Mouse (Mus musculus): ENCODE data around the gene 4933424G06Rik. TPM values are rescaled to one million over a fixed set of nuclear protein-coding genes. Genes with fewer than 3 reads are reported as not detected.
A peak's percentile ranks its signal among the peaks of the same experiment; 100 is the strongest.

The 4933424G06Rik gene
- polyA plus RNA-seq, 1 experiment from 2014 or later = not detected

DNA sequence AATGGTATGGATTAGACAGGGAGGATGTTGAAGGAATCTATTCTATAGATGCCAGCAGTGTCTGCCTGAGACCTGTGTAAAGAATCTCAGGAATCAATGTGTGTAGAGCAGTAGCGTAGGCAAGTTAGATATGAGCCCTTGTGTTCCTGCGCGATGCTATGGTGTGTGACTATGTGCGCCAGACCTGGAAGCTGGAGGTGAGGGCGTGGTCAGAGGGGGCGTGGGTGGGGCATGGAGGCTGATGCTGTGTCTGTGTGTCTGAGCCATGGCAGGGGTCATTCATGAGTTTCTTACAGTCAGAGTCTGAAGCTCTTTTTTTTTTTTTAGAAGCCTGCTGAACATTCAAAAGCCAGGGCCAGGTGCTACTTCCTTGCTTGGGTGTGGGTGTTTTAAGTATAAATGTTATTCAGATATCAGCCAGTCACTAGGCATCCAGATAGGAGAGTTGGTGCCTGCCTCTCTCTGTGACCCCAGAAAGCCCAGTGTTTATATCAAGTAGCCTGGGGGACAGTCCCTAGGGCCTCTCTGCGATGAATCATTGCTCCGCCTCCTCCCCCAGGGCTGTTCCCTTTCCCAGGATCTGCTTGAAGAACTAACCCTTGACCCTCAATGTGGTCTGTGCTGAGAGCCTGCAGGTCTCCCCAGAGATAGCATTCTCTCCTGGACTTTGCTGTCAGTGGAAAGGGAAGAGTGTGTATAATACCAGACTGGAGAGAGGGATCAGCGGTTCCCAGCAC, 62.4 kb downstream of the 4933424G06Rik start:
- Histone ChIP-seq H3K9ac (ENCODE audit: low read length) (no peak overlapping the region), H3K27ac (ENCODE audit: low read length) (no peak overlapping the region), H3K9me3 (replicated peaks; ENCODE audit: control insufficient read depth, low read length) (peaks cover 8% of the 10 kb centered on the region), H3K4me3 (ENCODE audit: low read length) (no peak overlapping the region), H3K36me3 (ENCODE audit: control insufficient read depth, insufficient read depth) (no peaks in the 10 kb centered on the region), H3K4me1 (ENCODE audit: control insufficient read depth, insufficient read depth, low read length) (no peaks in the 10 kb centered on the region), H3K27me3 (ENCODE audit: control insufficient read depth, insufficient read depth, low read length) (peaks cover 13% of the 10 kb centered on the region), H3K4me2 (ENCODE audit: low read depth, low read length) (no peak overlapping the region)
- no peak for ATAC-seq (replicated peaks; ENCODE audit: extremely low read depth, insufficient read depth, low FRiP score)
- WGBS = 80% methylated on average over 9 of the region's 9 CpGs

DNA sequence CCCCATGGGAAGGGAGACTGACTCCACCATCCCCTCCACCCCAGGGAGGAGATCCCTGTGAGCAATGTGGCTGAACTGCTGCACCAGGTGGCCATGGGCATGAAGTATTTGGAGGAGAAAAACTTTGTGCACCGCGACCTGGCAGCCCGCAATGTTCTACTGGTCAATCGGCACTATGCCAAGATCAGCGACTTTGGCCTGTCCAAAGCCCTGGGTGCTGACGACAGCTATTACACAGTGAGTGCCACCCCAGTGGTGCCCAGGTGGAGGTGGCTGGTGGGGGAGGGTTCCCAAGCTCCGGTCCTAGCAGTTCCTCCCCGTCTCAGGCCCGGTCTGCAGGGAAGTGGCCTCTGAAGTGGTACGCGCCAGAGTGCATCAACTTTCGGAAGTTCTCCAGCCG, 70.8 kb downstream of the 4933424G06Rik start:
- H3K36me3 ChIP-seq (ENCODE audit: control insufficient read depth, insufficient read depth) = no peaks in the 10 kb centered on the region
- H3K4me2 ChIP-seq (ENCODE audit: low read depth, low read length) = no peak overlapping the region
- no peak for ATAC-seq (replicated peaks; ENCODE audit: extremely low read depth, insufficient read depth, low FRiP score)
- no peak overlapping the region for H3K27ac ChIP-seq (ENCODE audit: low read length)
- H3K27me3 ChIP-seq (ENCODE audit: control insufficient read depth, insufficient read depth, low read length) = no peaks in the 10 kb centered on the region
- peaks cover under 1% of the 10 kb centered on the region; the same call in 1 of the 2 replicates for H3K9me3 ChIP-seq (replicated peaks; ENCODE audit: control insufficient read depth, low read length)
- H3K4me3 ChIP-seq (ENCODE audit: low read length) = no peak overlapping the region
- peaks cover 6% of the 10 kb centered on the region; the same call in 1 of the 2 replicates for H3K4me1 ChIP-seq (ENCODE audit: control insufficient read depth, insufficient read depth, low read length)
- 75% methylated on average over 13 of the region's 13 CpGs for WGBS
- H3K9ac ChIP-seq (ENCODE audit: low read length) = no peak overlapping the region

DNA sequence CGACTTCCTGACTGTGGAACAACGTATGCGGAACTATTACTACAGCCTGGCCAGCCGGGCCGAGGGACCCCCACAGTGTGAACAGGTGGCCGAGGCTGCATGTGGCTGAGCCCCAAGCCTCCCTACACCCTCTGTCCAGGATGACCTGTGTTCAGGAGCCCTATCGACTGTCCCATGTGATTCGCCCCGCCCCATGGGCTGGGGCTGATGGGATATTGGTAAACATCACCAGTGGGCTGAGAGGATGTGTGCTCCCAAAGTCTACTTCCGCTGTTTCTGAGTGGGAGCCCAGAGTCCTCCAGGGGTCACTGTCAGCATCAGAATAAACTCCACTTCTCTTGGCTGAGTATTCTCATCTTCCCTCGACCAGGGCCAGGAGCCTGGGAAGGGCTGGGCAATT, 72.5 kb downstream of the 4933424G06Rik start:
- no peak for ATAC-seq (replicated peaks; ENCODE audit: extremely low read depth, insufficient read depth, low FRiP score)
- no peak overlapping the region for H3K27ac ChIP-seq (ENCODE audit: low read length)
- peaks cover 6% of the 10 kb centered on the region; the same call in 1 of the 2 replicates for H3K4me1 ChIP-seq (ENCODE audit: control insufficient read depth, insufficient read depth, low read length)
- H3K27me3 ChIP-seq (ENCODE audit: control insufficient read depth, insufficient read depth, low read length) = no peaks in the 10 kb centered on the region
- no peak overlapping the region for H3K4me2 ChIP-seq (ENCODE audit: low read depth, low read length)
- no peak overlapping the region for H3K4me3 ChIP-seq (ENCODE audit: low read length)
- H3K9me3 ChIP-seq (replicated peaks; ENCODE audit: control insufficient read depth, low read length) = no peaks in the 10 kb centered on the region
- WGBS = 76% methylated on average over 11 of the region's 11 CpGs
- no peak overlapping the region for H3K9ac ChIP-seq (ENCODE audit: low read length)
- no peaks in the 10 kb centered on the region for H3K36me3 ChIP-seq (ENCODE audit: control insufficient read depth, insufficient read depth)

DNA sequence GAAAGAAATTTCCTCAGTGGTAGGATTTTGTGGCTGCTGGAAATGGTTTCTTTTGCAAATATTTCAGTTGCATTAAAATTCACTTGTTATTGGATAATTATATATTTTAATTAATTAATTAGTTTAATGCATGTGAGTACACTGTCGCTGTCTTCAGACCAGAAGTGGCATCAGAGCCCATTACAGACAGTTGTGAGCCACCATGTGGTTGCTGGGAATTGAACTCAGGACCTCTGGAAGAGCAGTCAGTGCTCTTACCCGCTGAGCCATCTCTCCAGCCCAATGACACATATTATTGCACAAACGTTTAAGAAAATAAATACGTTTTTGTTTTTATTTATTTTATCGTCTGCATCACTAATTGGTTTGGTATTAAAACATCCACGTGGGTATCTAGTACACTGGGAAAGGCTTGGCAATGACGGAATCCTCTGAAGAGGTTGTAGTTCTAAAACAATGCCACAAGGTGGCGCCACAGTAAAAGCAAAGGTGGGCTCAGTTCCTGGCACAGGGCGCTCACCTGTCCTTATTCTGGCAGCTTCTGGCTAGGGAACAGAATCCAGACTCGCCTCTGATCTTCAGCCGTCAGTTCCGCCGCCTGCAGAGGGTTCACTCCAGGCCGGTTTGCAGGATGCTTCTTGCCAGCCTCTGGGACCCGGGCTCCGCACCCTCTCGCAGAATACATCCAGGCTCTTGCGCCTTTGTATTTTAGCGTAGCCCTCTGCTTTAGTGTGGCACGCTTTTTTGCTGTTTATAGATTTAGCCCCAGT, 74.6 kb downstream of the 4933424G06Rik start:
- H3K9ac ChIP-seq (ENCODE audit: low read length) = peak overlapping the region; percentile 59
- no peak overlapping the region for H3K27ac ChIP-seq (ENCODE audit: low read length)
- H3K4me2 ChIP-seq (ENCODE audit: low read depth, low read length) = peak overlapping the region; percentile 97
- H3K36me3 ChIP-seq (ENCODE audit: control insufficient read depth, insufficient read depth) = no peaks in the 10 kb centered on the region
- H3K9me3 ChIP-seq (replicated peaks; ENCODE audit: control insufficient read depth, low read length) = no peaks in the 10 kb centered on the region
- peak; percentile 65 for ATAC-seq (replicated peaks; ENCODE audit: extremely low read depth, insufficient read depth, low FRiP score)
- H3K4me1 ChIP-seq (ENCODE audit: control insufficient read depth, insufficient read depth, low read length) = peaks cover 6% of the 10 kb centered on the region; the same call in 1 of the 2 replicates
- H3K4me3 ChIP-seq (ENCODE audit: low read length) = peak overlapping the region; percentile 49
- 2% methylated on average over 20 of the region's 20 CpGs for WGBS
- no peaks in the 10 kb centered on the region for H3K27me3 ChIP-seq (ENCODE audit: control insufficient read depth, insufficient read depth, low read length)

DNA sequence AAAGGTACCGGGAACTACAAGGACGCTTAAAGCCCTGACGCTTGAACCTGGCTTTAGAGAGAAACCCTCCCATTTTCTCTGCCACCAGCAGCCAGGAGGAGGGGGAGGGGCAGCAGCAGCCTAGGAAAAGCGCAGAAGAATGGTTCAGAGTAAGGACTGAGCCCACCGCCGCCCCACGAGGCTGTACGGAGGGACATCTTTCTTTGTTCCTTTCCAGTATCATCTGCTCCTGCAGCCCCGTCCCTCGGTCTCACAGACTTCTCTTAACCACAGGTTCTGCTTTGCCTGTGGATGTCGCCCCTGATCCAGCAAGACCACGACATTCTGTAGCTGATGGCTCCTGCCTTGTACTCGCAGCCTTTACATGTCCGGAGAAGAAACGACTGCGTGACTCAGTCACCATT, 75.3 kb downstream of the 4933424G06Rik start:
- H3K36me3 ChIP-seq (ENCODE audit: control insufficient read depth, insufficient read depth) = no peaks in the 10 kb centered on the region; the same call in 1 of the 2 replicates
- no peak overlapping the region for H3K27ac ChIP-seq (ENCODE audit: low read length)
- ATAC-seq (replicated peaks; ENCODE audit: extremely low read depth, insufficient read depth, low FRiP score) = no peak
- peak overlapping the region; percentile 49 for H3K4me3 ChIP-seq (ENCODE audit: low read length)
- H3K4me1 ChIP-seq (ENCODE audit: control insufficient read depth, insufficient read depth, low read length) = peaks cover 6% of the 10 kb centered on the region; the same call in 1 of the 2 replicates
- peak overlapping the region; percentile 59 for H3K9ac ChIP-seq (ENCODE audit: low read length)
- peak overlapping the region; percentile 97 for H3K4me2 ChIP-seq (ENCODE audit: low read depth, low read length)
- H3K9me3 ChIP-seq (replicated peaks; ENCODE audit: control insufficient read depth, low read length) = no peaks in the 10 kb centered on the region
- WGBS = 3% methylated on average over 16 of the region's 16 CpGs
- H3K27me3 ChIP-seq (ENCODE audit: control insufficient read depth, insufficient read depth, low read length) = no peaks in the 10 kb centered on the region

DNA sequence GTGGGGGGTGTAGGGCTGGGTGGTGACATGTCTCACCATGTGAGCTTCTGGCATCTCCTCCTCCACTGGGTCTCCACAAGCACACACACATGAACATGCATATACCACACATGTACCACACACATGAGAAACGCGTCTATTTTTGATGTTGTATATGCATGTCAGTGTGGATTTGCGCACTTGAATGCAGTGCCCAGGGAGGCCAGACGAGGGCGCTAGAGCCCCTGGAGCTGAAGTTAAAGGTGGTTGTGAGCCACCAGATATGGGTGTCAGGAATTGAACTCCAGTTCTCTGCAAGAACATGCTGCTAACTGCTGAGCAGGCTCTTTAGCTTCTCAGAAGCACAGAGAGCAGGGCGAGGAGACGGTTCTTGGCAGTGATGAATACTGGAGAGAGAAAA, 76.4 kb downstream of the 4933424G06Rik start:
- no peak overlapping the region for H3K4me3 ChIP-seq (ENCODE audit: low read length)
- H3K27me3 ChIP-seq (ENCODE audit: control insufficient read depth, insufficient read depth, low read length) = no peaks in the 10 kb centered on the region
- H3K27ac ChIP-seq (ENCODE audit: low read length) = no peak overlapping the region
- no peaks in the 10 kb centered on the region for H3K9me3 ChIP-seq (replicated peaks; ENCODE audit: control insufficient read depth, low read length)
- H3K9ac ChIP-seq (ENCODE audit: low read length) = no peak overlapping the region
- no peak for ATAC-seq (replicated peaks; ENCODE audit: extremely low read depth, insufficient read depth, low FRiP score)
- H3K4me2 ChIP-seq (ENCODE audit: low read depth, low read length) = no peak overlapping the region
- H3K4me1 ChIP-seq (ENCODE audit: control insufficient read depth, insufficient read depth, low read length) = peaks cover 6% of the 10 kb centered on the region; the same call in 1 of the 2 replicates
- WGBS = 91% methylated on average over 7 of the region's 7 CpGs
- H3K36me3 ChIP-seq (ENCODE audit: control insufficient read depth, insufficient read depth) = peaks cover 4% of the 10 kb centered on the region

DNA sequence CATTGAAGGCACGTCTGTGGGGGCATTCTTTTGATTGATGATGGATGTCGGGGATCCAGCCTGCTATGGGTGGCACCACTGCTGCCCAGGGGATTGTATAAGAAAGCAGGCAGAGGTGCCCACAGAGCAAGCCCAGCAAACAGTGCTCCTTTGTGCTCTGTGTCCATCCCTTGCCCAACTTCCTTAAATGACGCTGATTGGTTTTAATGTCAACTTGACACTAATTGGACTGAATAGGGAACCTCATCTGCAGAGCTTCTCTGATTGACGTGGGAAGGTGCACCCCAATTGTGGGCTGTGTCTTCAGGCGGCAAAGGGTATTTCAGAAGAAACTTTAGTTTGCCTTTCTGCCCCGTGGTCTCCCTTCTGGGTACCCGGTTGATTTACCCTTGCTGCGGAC, 79.5 kb downstream of the 4933424G06Rik start:
- no peak for ATAC-seq (replicated peaks; ENCODE audit: extremely low read depth, insufficient read depth, low FRiP score)
- 79% methylated on average over 8 of the region's 8 CpGs for WGBS
- Histone ChIP-seq H3K4me3 (ENCODE audit: low read length) (no peak overlapping the region), H3K9me3 (replicated peaks; ENCODE audit: control insufficient read depth, low read length) (no peaks in the 10 kb centered on the region), H3K4me2 (ENCODE audit: low read depth, low read length) (no peak overlapping the region), H3K36me3 (ENCODE audit: control insufficient read depth, insufficient read depth) (peaks cover 22% of the 10 kb centered on the region), H3K27ac (ENCODE audit: low read length) (no peak overlapping the region), H3K27me3 (ENCODE audit: control insufficient read depth, insufficient read depth, low read length) (no peaks in the 10 kb centered on the region), H3K9ac (ENCODE audit: low read length) (no peak overlapping the region), H3K4me1 (ENCODE audit: control insufficient read depth, insufficient read depth, low read length) (peaks cover 6% of the 10 kb centered on the region; the same call in 1 of the 2 replicates)

DNA sequence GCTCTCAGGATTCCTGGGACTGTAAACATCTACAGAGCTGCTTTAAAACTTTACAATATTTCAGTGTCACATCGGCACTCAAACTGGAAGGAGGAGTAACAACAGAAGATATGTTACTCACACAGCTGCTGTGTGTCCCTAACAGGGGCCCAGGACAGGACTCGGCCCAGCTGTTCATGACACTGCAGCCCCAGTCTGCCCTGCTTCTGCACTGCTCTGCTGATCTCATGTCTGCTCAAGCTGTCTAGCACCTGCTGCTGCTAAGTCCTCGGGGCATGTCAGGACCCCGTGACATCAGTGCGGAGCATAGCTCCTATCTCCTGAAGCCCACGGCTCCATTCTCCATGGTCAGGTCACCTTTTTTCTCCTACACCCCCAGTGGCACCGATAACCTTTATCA, 86.8 kb downstream of the 4933424G06Rik start:
- Histone ChIP-seq H3K27ac (ENCODE audit: low read length) (no peak overlapping the region), H3K9ac (ENCODE audit: low read length) (no peak overlapping the region), H3K4me2 (ENCODE audit: low read depth, low read length) (no peak overlapping the region), H3K36me3 (ENCODE audit: control insufficient read depth, insufficient read depth) (peaks cover 58% of the 10 kb centered on the region), H3K27me3 (ENCODE audit: control insufficient read depth, insufficient read depth, low read length) (no peaks in the 10 kb centered on the region), H3K9me3 (replicated peaks; ENCODE audit: control insufficient read depth, low read length) (no peaks in the 10 kb centered on the region), H3K4me1 (ENCODE audit: control insufficient read depth, insufficient read depth, low read length) (peaks cover 2% of the 10 kb centered on the region; the same call in 1 of the 2 replicates), H3K4me3 (ENCODE audit: low read length) (no peak overlapping the region)
- WGBS = 77% methylated on average over 7 of the region's 7 CpGs
- no peak for ATAC-seq (replicated peaks; ENCODE audit: extremely low read depth, insufficient read depth, low FRiP score)

DNA sequence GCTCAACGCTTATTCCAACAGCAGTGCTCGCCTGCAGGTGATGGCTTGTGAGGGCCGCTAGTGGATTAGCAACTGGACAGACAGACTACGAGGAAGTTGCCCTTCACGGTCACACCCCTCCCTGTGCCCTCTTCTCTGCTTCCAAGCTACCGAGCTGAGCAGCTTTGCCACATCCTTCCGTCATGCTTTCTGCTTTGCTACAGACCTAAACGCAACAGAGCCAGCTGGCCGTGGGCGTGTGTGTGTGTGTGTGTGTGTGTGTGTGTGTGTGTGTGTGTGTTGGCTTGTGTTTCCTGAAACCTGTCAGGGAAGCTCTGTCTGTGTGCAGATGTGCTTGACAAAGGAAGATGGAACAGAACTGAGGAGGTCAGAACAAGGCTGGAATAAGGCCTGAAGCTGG, 87.5 kb downstream of the 4933424G06Rik start:
- no peak for ATAC-seq (replicated peaks; ENCODE audit: extremely low read depth, insufficient read depth, low FRiP score)
- 70% methylated on average over 10 of the region's 10 CpGs for WGBS
- H3K36me3 ChIP-seq (ENCODE audit: control insufficient read depth, insufficient read depth) = peaks cover 60% of the 10 kb centered on the region
- no peak overlapping the region for H3K4me3 ChIP-seq (ENCODE audit: low read length)
- peaks cover 2% of the 10 kb centered on the region; the same call in 1 of the 2 replicates for H3K4me1 ChIP-seq (ENCODE audit: control insufficient read depth, insufficient read depth, low read length)
- no peak overlapping the region for H3K27ac ChIP-seq (ENCODE audit: low read length)
- no peak overlapping the region for H3K4me2 ChIP-seq (ENCODE audit: low read depth, low read length)
- H3K9me3 ChIP-seq (replicated peaks; ENCODE audit: control insufficient read depth, low read length) = no peaks in the 10 kb centered on the region
- no peaks in the 10 kb centered on the region for H3K27me3 ChIP-seq (ENCODE audit: control insufficient read depth, insufficient read depth, low read length)
- H3K9ac ChIP-seq (ENCODE audit: low read length) = no peak overlapping the region
